Mouse (Mus musculus) intestine, postnatal 0 days (tissue): ENCODE measurements around the gene Agtr1a. TPM values are rescaled to one million over a fixed set of nuclear protein-coding genes. Genes with fewer than 3 reads are reported as not detected.

Experiments used
- ATAC-seq: fragments of 200-750 bp; cut with Nextera tagmentation; 2 replicates; pipeline ENCODE4 v1.8.0; 2017; ENCODE audit warnings: mild to moderate bottlenecking, moderate TSS enrichment, moderate library complexity
- H3K27ac ChIP-seq: fragments of 300-500 bp; sonication (generic); 2 replicates; pipeline ENCODE4 v1.5.1; 2014; ENCODE audit warnings: mild to moderate bottlenecking, low read depth, low read length, moderate library complexity
- H3K27me3 ChIP-seq: fragments of 300-500 bp; sonication (generic); replicated peaks from 2 replicates; pipeline ENCODE4 v1.6.1; 2014; ENCODE audit warnings: low read length, mixed read lengths; ENCODE audit not compliant: control insufficient read depth, insufficient read depth
- H3K36me3 ChIP-seq: fragments of 300-500 bp; sonication (generic); 2 replicates; pipeline ENCODE4 v1.6.1; 2014; ENCODE audit warnings: mild to moderate bottlenecking, moderate library complexity; ENCODE audit not compliant: control insufficient read depth, insufficient read depth
- H3K4me1 ChIP-seq: fragments of 300-500 bp; sonication (generic); replicated peaks from 2 replicates; pipeline ENCODE4 v1.6.1; 2014; ENCODE audit warnings: antibody characterized with exemption, low read length, mixed read lengths; ENCODE audit not compliant: control insufficient read depth, insufficient read depth
- H3K4me2 ChIP-seq: fragments of 300-500 bp; sonication (generic); replicated peaks from 2 replicates; pipeline ENCODE4 v1.6.1; 2014; ENCODE audit warnings: low read depth, mild to moderate bottlenecking, moderate library complexity
- H3K4me3 ChIP-seq: fragments of 300-500 bp; sonication (generic); 2 replicates; pipeline ENCODE4 v1.5.1; 2014; ENCODE audit warnings: low read depth, low read length
- H3K9ac ChIP-seq: fragments of 300-500 bp; sonication (generic); 2 replicates; pipeline ENCODE4 v1.6.1; 2014; ENCODE audit warnings: mild to moderate bottlenecking, low read depth, low read length
- H3K9me3 ChIP-seq: fragments of 300-500 bp; sonication (generic); 2 replicates; pipeline ENCODE4 v1.6.1; 2016; ENCODE audit warnings: mixed run types; ENCODE audit not compliant: control insufficient read depth
- CTCF ChIP-seq: sonication (generic); IDR thresholded peaks from 2 replicates; pipeline ENCODE4 v1.5.1; 2016; ENCODE audit warnings: low read depth, mild to moderate bottlenecking, control low read depth, antibody characterized with exemption, moderate library complexity
- WGBS: fragments of 180-500 bp; shearing (Covaris S2); extraction: QIAGEN DNeasy Blood & Tissue Kit; methylation state at CpG from one replicate; pipeline ENCODE4 v1.1.7; 2014; 5-methylcytosine and 5-hydroxymethylcytosine counted together
- polyA plus RNA-seq: library from polyadenylated mRNA; unstranded; fragments of >200 nt; fragmentation: Nextera tagmentation; extraction: Ambion mirVana; gene quantifications from 2 replicates; pipeline ENCODE4 v1.2.1, GENCODE M21; 2015

The Agtr1a gene
- polyA plus RNA-seq, 1 experiment from 2014 or later: 2.9 TPM

- no peak overlapping the region for H3K27ac ChIP-seq
- no peaks in the 10 kb centered on the region for H3K36me3 ChIP-seq
- no peaks in the 10 kb centered on the region for H3K27me3 ChIP-seq
- H3K4me1 ChIP-seq: no peaks in the 10 kb centered on the region
- H3K4me2 ChIP-seq: no peak overlapping the region
- TF ChIP-seq CTCF: no peak
- no peak overlapping the region for H3K9ac ChIP-seq
- WGBS: 71% methylated on average over 2 of the region's 2 CpGs
- no peak for ATAC-seq
- no peaks in the 10 kb centered on the region for H3K9me3 ChIP-seq
- H3K4me3 ChIP-seq: no peak overlapping the region
Measured at GRCm38 (mm10) chr13:30365378-30365777, 29.1 kb downstream of the Agtr1a start.

GRCm38 (mm10) chr13:30368116-30368515 lies 31.9 kb downstream of the Agtr1a start:
- WGBS: 48% methylated on average over 8 of the region's 8 CpGs
- Histone ChIP-seq H3K4me1 (no peaks in the 10 kb centered on the region), H3K36me3 (no peaks in the 10 kb centered on the region), H3K9me3 (no peaks in the 10 kb centered on the region), H3K27me3 (no peaks in the 10 kb centered on the region), H3K4me3 (no peak overlapping the region), H3K4me2 (no peak overlapping the region), H3K27ac (no peak overlapping the region), H3K9ac (no peak overlapping the region)
- TF ChIP-seq CTCF: no peak
- no peak for ATAC-seq

GRCm38 (mm10) chr13:30368746-30369145 lies 32.5 kb downstream of the Agtr1a start:
- no peak for ATAC-seq
- 31% methylated on average over 2 of the region's 2 CpGs for WGBS
- no peak for TF ChIP-seq CTCF
- H3K4me3 ChIP-seq: no peak overlapping the region
- H3K4me2 ChIP-seq: no peak overlapping the region
- no peaks in the 10 kb centered on the region for H3K27me3 ChIP-seq
- no peak overlapping the region for H3K27ac ChIP-seq
- H3K36me3 ChIP-seq: no peaks in the 10 kb centered on the region
- H3K9me3 ChIP-seq: no peaks in the 10 kb centered on the region
- H3K4me1 ChIP-seq: no peaks in the 10 kb centered on the region
- H3K9ac ChIP-seq: no peak overlapping the region

GRCm38 (mm10) chr13:30378868-30379267 lies 42.6 kb downstream of the Agtr1a start:
- Histone ChIP-seq H3K27me3 (no peaks in the 10 kb centered on the region), H3K27ac (no peak overlapping the region), H3K4me3 (no peak overlapping the region), H3K4me1 (no peaks in the 10 kb centered on the region), H3K9me3 (no peaks in the 10 kb centered on the region), H3K9ac (no peak overlapping the region), H3K36me3 (no peaks in the 10 kb centered on the region), H3K4me2 (no peak overlapping the region)
- WGBS: 83% methylated on average over 5 of the region's 5 CpGs
- TF ChIP-seq CTCF: no peak
- no peak for ATAC-seq

- Histone ChIP-seq H3K4me2 (no peak overlapping the region), H3K36me3 (no peaks in the 10 kb centered on the region), H3K9ac (no peak overlapping the region), H3K4me3 (no peak overlapping the region), H3K27ac (no peak overlapping the region), H3K4me1 (no peaks in the 10 kb centered on the region), H3K9me3 (no peaks in the 10 kb centered on the region), H3K27me3 (no peaks in the 10 kb centered on the region)
- WGBS: 63% methylated on average over 6 of the region's 6 CpGs
- ATAC-seq: no peak
- TF ChIP-seq CTCF: no peak
Measured at GRCm38 (mm10) chr13:30385183-30385582, 48.9 kb downstream of the Agtr1a start.

- Histone ChIP-seq H3K27ac (no peak overlapping the region), H3K4me1 (no peaks in the 10 kb centered on the region), H3K4me3 (no peak overlapping the region), H3K9ac (no peak overlapping the region), H3K9me3 (no peaks in the 10 kb centered on the region), H3K4me2 (no peak overlapping the region), H3K27me3 (no peaks in the 10 kb centered on the region), H3K36me3 (no peaks in the 10 kb centered on the region)
- ATAC-seq: no peak
- TF ChIP-seq CTCF: no peak
Measured at GRCm38 (mm10) chr13:30394123-30394522, 57.9 kb downstream of the Agtr1a start.

- Histone ChIP-seq H3K27ac (no peak overlapping the region), H3K4me3 (no peak overlapping the region), H3K4me2 (no peak overlapping the region), H3K4me1 (no peaks in the 10 kb centered on the region), H3K9me3 (no peaks in the 10 kb centered on the region), H3K9ac (no peak overlapping the region), H3K36me3 (no peaks in the 10 kb centered on the region), H3K27me3 (no peaks in the 10 kb centered on the region)
- 65% methylated on average over 3 of the region's 3 CpGs for WGBS
- no peak for ATAC-seq
- TF ChIP-seq CTCF: no peak
Measured at GRCm38 (mm10) chr13:30396431-30396830, 60.2 kb downstream of the Agtr1a start.
